Mouse (Mus musculus) embryonic fibroblast, embryonic 13.5 days (primary cell): Measurements from ENCODE around the gene Vmn1r127. TPM values are rescaled to one million over a fixed set of nuclear protein-coding genes. Genes with fewer than 3 reads are reported as not detected.
"Not testable (repeated sequence)": the region's sequence is repeated elsewhere in the genome, so short reads cannot be mapped to it uniquely, and the experiment has no call there.

ENCODE experiments used
- H3K27ac ChIP-seq: 2 replicates; pipeline ENCODE4 v1.5.1; 2012; ENCODE audit warnings: low read length, control low read depth, inconsistent platforms; ENCODE audit not compliant: insufficient read depth
- H3K4me1 ChIP-seq: 2 replicates; pipeline ENCODE4 v1.6.1; 2011; ENCODE audit warnings: low read length; ENCODE audit not compliant: control insufficient read depth, insufficient read depth
- H3K4me3 ChIP-seq: 2 replicates; pipeline ENCODE4 v1.5.1; 2011; ENCODE audit warnings: mild to moderate bottlenecking, control low read depth, low read length; ENCODE audit not compliant: insufficient read depth
- polyA plus RNA-seq: library from polyadenylated mRNA; stranded (reverse); fragments of >200 nt; gene quantifications from 2 replicates; pipeline ENCODE4 v1.2.4, GENCODE M21; 2011; ENCODE audit warnings: low read depth; ENCODE audit not compliant: missing spikeins, insufficient read length

Gene Vmn1r127
- polyA plus RNA-seq = not detected in 2 replicates

- not testable (repeated sequence) for H3K4me3 ChIP-seq, H3K4me1 ChIP-seq, H3K27ac ChIP-seq
Observed at GRCm38 (mm10) chr7:21319761-21320160, at the start of gene Vmn1r127. Gene Vmn1r127, minus strand, starts transcription at chr7:21319861.

- H3K27ac ChIP-seq, H3K4me1 ChIP-seq, H3K4me3 ChIP-seq: not testable (repeated sequence)
Observed at GRCm38 (mm10) chr7:21361191-21361590, 41.5 kb upstream of the Vmn1r127 start, which contains the start of gene Vmn1r129. Gene Vmn1r129, minus strand, starts transcription at chr7:21361291.

GRCm38 (mm10) chr7:21349073-21349472 lies 29.4 kb upstream of the Vmn1r127 start, which contains the start of gene Vmn1r128:
Gene Vmn1r128, plus strand, starts transcription at chr7:21349373.
- H3K4me3 ChIP-seq, H3K27ac ChIP-seq, H3K4me1 ChIP-seq: not testable (repeated sequence)

- H3K4me1 ChIP-seq, H3K27ac ChIP-seq, H3K4me3 ChIP-seq: not testable (repeated sequence)
Observed at GRCm38 (mm10) chr7:21301367-21301766, 18.3 kb downstream of the Vmn1r127 start, which contains the start of gene Vmn1r126. Gene Vmn1r126, minus strand, starts transcription at chr7:21301467.

GRCm38 (mm10) chr7:21271879-21272278 lies 47.8 kb downstream of the Vmn1r127 start, which contains the start of gene Vmn1r125:
Gene Vmn1r125, plus strand, starts transcription at chr7:21272179.
- not testable (repeated sequence) for H3K27ac ChIP-seq, H3K4me3 ChIP-seq, H3K4me1 ChIP-seq

Other genes starting within 250 kb of the Vmn1r127 start
- gene Vmn1r121, start 221.3 kb downstream of the Vmn1r127 start, polyA plus RNA-seq = not detected in 2 replicates
- not detected in 2 replicates for gene Vmn1r122, start 185.7 kb downstream of the Vmn1r127 start, polyA plus RNA-seq
- not detected in 2 replicates for gene Vmn1r123, start 157.7 kb downstream of the Vmn1r127 start, polyA plus RNA-seq
- not detected in 2 replicates for gene Gm5157, start 129.4 kb downstream of the Vmn1r127 start, polyA plus RNA-seq
- not detected in 2 replicates for gene Vmn1r124, start 59.2 kb downstream of the Vmn1r127 start, polyA plus RNA-seq
- gene Vmn1r125, start 47.7 kb downstream of the Vmn1r127 start, polyA plus RNA-seq = not detected in 2 replicates
- not detected in 2 replicates for gene Vmn1r126, start 18.4 kb downstream of the Vmn1r127 start, polyA plus RNA-seq
- not detected in 2 replicates for gene Vmn1r128, start 29.5 kb upstream of the Vmn1r127 start, polyA plus RNA-seq
- not detected in 2 replicates for gene Vmn1r129, start 41.4 kb upstream of the Vmn1r127 start, polyA plus RNA-seq
- gene Gm6882, start 112.9 kb upstream of the Vmn1r127 start, polyA plus RNA-seq = not detected in 2 replicates
- not detected in 2 replicates for gene Vmn1r130, start 191.9 kb upstream of the Vmn1r127 start, polyA plus RNA-seq
- gene Vmn1r131, start 226.2 kb upstream of the Vmn1r127 start, polyA plus RNA-seq = not detected in 2 replicates